Mouse (Mus musculus): ENCODE measurements around the gene Pdzd11.
A peak's percentile ranks its signal among the peaks of the same experiment; 100 is the strongest.

The Pdzd11 gene

GRCm38 (mm10) chrX:100625802-100626793 is at the start of gene Pdzd11:
TSS of gene Pdzd11 (minus strand) at chrX:100626568.
- DNase-seq (ENCODE audit: low read depth in 2 of 2, low spot score in 2 of 2): peak; percentile 76

DNA sequence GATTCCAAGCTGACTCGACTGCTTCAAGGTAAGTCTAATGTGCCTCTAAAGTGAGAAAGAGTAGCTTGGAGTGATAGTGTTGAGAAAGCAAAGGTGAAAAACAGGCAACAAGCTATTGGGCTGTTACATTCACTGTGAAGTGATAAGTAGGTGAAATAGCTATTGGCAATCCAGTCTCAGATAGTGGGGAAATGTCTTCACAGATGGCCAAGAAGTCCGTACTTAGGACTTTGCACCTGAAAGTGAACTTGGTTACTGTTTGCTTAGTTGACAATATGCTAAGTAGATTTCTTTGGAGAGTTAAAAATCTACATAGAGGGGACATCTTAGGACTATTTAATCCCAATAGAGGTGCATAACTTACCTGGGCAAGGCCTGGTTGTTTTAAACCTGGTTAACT is 38.5 kb upstream of the Pdzd11 start:
- no peak for DNase-seq (ENCODE audit: low read depth in 2 of 2, low spot score in 2 of 2)

DNA sequence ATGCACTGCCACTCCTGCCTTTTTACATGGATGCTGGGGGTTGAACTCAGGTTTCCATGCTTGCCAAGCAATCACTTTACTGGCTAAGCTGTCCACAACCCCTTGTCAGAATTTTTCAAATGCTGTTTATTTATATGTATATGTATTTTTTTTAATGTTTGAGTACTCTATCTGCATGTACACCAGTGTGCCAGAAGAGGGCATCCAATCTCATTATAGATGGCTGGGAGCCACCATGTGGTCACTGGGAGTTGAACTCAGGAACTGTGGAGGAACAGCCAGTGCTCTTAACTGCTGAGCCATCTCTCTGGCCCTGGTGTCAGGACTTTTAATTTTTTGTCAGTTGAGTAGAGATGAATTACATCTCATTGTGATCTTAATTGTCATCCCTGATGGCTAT is 26.5 kb upstream of the Pdzd11 start:
- no peak for DNase-seq (ENCODE audit: low read depth in 2 of 2, low spot score in 2 of 2)

- no peak for DNase-seq (ENCODE audit: low read depth in 2 of 2, low spot score in 2 of 2)
Observed at GRCm38 (mm10) chrX:100638477-100638876, 12.1 kb upstream of the Pdzd11 start.

- DNase-seq (ENCODE audit: low read depth in 2 of 2, low spot score in 2 of 2): no peak
Observed at GRCm38 (mm10) chrX:100629076-100629475, 2.7 kb upstream of the Pdzd11 start.

GRCm38 (mm10) chrX:100625546-100625801 is 894 bp downstream of the Pdzd11 start, which contains the start of gene Kif4:
TSS of gene Kif4 (plus strand) at chrX:100625737.
- DNase-seq (ENCODE audit: low read depth in 2 of 2, low spot score in 2 of 2): no peak

DNA sequence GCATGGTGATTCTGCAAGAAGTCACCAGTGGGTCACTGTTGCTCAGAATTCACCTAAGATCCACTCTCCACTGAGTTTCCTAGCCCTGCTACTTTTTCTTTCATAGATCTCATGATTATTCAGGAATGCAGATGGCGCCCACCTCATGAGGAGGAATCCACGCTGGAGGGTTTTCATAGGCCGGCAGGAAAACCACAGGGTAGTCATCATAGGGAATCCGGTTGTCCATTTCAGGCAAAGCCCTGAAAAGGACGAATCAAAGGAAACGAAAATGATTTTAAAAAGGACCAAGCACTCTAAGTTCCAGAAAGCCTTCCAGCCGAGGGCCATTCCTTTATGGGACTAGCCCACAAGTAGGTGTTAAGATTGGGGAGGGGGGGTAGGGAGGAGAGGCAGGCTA is 1.2 kb downstream of the Pdzd11 start:
- DNase-seq (ENCODE audit: low read depth in 2 of 2, low spot score in 2 of 2): no peak

DNA sequence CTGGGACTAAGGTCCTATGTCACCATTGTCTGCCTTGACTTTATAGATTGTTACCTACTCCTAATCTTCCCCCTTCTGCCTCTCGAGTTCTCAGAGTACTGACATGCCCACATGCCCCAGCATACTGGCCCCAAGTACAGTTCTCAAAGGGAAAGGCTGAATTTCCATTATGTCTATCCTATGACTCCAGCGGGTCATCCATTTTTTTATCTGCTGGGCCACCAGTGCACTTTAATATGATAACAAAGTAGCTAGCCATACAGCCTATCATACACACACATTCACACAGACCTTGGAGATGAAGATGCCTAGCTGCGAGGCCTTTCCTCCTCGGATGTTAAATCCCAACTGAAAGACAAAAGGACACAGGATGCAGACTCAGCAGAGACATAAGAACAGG is 2.1 kb downstream of the Pdzd11 start:
- DNase-seq (ENCODE audit: low read depth in 2 of 2, low spot score in 2 of 2): no peak

DNA sequence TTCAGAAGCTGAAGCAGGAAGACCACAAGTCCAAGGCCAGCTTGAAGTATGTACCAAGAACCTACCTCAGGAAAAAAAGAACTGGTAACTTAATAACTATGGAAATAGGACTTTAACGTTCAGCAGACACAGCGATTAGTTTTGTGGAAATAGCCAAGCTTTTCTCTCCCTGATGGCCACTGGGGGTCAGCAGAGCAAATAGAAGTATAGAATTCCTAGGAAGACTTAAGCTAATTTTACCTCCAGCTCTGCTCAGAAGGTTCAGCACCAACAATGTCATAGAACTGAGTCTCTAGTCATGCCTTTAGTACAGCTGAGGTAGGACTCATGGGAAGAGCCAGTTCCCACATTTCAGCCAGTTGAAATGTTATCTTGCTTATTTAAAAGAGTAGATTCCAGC is 5.0 kb downstream of the Pdzd11 start:
- DNase-seq (ENCODE audit: low read depth in 2 of 2, low spot score in 2 of 2): no peak

- DNase-seq (ENCODE audit: low read depth in 2 of 2, low spot score in 2 of 2): no peak
Observed at GRCm38 (mm10) chrX:100618488-100618887, 7.9 kb downstream of the Pdzd11 start.

- DNase-seq (ENCODE audit: low read depth in 2 of 2, low spot score in 2 of 2): no peak
Observed at GRCm38 (mm10) chrX:100605314-100605713, 21.1 kb downstream of the Pdzd11 start, which contains the start of gene Arr3. TSS of gene Arr3 (plus strand) at chrX:100605497.

DNA sequence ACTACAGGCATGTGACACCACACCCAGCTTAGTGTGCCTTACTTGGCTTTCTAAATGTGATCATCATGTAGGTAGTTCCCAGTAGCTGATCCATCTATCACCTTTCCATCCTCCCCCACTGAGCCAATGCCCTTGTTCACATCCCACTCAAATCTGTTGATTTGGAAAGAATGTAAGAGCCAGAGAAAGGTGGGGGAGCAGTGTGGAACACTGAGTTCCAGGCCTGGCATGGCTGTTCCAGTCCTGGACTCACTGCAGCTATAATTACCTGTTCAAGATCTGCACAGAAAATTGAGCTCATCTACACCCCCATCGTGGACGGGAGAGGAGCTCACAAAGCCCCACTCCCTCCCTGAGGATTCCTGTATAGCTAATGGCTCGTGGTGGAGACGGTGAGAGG is 26.6 kb downstream of the Pdzd11 start:
- no peak for DNase-seq (ENCODE audit: low read depth in 2 of 2, low spot score in 2 of 2)

- DNase-seq (ENCODE audit: low read depth in 2 of 2, low spot score in 2 of 2): no peak
Observed at GRCm38 (mm10) chrX:100597439-100597838, 28.9 kb downstream of the Pdzd11 start.

DNA sequence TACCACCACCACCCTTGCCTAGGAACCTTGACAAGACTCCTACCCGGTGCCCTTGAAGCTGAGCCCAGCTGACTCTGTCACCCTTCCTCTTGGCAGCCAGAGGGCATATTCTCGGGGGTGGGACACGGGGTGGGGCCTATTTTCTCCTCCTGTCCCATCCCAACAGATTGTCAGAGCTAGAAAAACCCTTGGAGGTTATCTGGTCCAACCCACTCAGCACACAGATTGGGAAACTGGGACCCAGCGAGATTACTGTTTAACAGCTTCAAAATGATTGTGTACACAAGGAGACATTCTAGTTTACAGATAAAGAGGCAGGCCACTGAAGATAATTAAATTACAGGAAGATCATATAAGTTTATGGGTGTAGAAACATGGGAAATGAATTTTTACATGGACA is 31.6 kb downstream of the Pdzd11 start, which contains the start of gene P2ry4:
Gene P2ry4 (minus strand): TSS at position 79 of the 400 bp plus-strand sequence.
- DNase-seq (ENCODE audit: low read depth in 2 of 2, low spot score in 2 of 2): no peak
